Mouse (Mus musculus) left cerebral cortex, postnatal 4 days (tissue): ENCODE data around the gene Lrrn1. TPM values are rescaled to one million over a fixed set of nuclear protein-coding genes. Genes with fewer than 3 reads are reported as not detected.

Experiments used
- DNase-seq: peaks from one replicate; pipeline ENCODE4 v3.0.0-alpha.2; 2022
- intact Hi-C: fragments of 180-260 bp; cut with DNase I; formaldehyde crosslinking; loops from one replicate; pipeline ENCODE4 v1.15.1; 2025
- total RNA-seq, 2 experiments: library from RNA; stranded (reverse); gene quantifications; 2 replicates each; pipeline ENCODE4 v1.2.3; 2021

The Lrrn1 gene
- 10 to 100 TPM; 31.8 to 32.2 TPM for total RNA-seq

DNA sequence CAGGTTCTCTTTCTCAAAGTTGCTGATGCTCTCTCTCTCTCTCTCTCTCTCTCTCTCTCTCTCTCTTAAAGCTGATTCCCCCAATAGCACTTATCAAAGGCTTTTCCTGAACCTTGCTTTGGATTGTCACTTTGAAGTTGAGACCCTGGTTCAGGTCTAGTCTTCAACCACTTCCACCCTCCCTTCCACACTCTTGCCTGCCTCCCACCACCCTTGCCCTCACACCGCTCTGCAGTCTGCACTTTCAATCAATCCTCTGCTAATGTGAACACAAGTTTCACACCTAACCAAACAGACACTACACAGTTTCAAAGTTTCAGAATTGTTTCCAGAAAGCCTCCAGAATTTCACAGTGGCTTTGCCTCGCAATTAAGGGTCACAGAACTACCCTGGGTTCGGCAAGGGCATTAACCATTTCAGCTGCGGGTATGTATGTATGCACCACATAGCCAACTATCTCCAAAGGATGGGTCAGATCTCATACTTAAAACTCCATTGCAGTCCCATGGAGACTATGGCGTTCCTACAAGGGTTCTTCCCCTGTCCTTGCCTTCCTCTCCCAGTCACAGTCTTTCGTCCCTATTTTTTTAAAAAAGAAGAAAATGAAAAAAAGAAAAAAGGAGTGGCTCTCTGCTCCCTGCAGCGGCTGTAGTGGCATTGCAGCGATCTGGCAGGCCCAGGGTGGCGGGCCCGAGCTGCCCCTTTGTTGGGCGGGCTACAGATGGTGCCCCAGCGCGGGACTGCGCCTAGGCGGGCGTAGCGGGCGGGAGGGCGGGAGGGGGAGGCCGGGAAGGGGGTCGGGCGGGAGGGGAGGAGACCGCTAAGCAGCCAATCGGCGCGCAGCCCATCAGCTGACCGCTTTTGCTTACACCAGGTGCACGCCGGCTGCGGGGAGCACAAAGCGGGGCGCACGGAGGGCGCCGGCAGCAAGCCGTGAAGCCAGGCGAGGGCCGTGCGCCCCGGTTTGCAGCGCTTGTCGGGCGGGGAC is at the start of gene Lrrn1:
Gene Lrrn1 (plus strand): TSS at position 892 of the 988 bp plus-strand sequence.
- intact Hi-C loops = no loop called here
- peak; percentile 91 for DNase-seq

DNA sequence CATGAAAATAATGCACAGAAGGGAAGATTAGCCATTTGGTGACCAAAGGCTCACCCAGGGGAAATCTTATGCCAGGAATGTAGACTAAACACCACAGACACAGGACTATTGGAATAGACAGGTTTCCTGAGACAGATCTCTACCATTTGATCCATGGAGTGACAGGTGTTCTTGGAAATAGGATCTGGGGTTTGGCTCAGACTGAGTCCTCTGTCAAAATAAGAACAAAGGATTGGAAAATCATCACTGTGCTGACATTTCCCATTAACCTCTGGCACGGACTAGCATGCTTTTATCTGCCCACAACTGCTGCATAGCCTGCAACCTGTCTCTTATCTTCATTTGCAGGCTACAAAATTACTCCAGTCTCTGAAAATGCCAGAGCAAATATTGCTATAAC is 35.1 kb upstream of the Lrrn1 start:
- intact Hi-C loops = no loop called here
- no peak for DNase-seq

DNA sequence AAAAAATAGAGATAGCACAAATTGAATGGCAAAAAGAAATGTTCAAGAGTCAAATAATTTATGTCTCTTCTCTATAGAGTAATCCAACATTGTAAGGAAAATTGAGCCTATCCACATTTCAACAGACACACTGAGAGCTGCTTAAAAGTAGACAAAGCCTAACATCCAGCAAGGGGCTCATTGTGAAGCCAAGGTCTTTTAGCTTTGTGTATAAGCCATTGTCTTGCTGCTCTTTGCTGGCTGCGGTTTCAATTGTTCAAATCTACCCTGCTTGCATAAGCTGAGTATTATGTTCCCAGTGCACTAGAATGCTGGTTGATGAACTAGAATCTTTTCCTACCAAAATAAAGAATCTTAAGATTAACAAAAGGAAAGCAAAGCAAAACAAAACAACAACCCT is 33.7 kb upstream of the Lrrn1 start:
- intact Hi-C loops = no loop called here
- DNase-seq = no peak

DNA sequence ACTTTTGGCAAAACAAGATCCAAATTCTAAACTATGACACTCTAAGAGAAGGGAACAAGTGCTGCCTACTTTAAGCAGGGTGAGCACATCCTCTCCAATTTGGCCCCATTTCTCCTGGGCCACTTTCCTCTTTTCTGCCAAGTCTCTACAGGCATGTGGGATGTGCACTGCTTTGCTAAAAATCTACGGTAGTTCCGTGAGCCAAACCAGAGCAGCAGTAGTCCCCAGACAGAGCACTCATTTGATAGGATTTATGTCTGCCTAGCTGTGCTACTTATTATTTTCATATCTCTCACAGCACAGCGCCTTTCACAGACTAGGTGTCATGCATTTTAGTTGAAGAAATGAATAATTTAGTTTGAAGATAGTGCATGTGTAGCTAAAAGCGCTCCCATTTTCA is 15.9 kb upstream of the Lrrn1 start:
- DNase-seq = no peak
- intact Hi-C loops = no loop called here

DNA sequence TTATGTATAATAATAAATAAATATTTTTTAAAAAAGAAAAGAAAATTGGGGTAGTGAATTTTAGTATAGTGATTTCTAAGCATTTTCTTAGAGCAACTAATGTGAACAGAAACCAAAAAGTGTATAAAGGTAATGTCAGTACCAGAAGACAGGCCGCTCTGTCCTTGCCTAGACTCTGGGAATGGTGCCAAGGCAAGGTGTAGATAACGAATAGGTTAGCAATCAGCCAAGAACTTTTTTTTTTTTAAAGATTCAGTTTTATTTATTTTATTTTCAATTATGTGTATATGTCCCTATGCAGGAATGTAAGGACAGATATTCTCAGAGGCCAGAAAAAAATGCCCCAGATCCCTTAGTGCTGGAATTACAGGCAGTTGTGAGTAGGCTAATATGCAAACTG is 5.6 kb upstream of the Lrrn1 start:
- no peak for DNase-seq
- intact Hi-C loops = no loop called here

DNA sequence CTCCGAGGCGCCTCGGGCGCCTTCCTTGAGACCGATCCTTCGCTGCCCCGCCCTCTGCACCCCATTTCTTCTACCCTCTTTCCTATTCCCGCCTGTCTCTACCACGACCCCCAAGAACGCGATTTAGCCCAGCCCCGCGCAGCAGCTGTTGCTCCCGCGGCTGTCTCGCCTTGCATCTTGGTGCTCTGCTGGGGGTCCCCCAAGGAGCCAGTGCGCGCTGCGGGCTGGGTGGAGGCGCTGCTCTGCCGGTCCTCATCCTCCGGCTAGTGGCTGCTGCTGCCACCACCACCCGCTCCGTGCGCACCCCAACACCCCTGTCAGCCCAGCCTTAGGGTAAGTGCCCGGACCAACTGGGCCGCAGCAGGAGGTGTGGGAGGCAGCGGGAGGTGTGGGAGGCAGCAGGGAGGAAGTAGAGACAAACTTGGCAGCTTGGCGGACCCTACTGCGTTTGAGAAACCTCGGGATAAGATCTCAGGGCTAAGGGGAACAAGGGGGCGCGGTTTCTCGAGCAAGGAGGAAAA is 403 bp downstream of the Lrrn1 start:
- intact Hi-C loops = loop anchor here (10.0 kb wide), 2 partner anchors 525 to 725 kb away; partner anchors contain the start of gene Crbn
- DNase-seq = peak; percentile 62

DNA sequence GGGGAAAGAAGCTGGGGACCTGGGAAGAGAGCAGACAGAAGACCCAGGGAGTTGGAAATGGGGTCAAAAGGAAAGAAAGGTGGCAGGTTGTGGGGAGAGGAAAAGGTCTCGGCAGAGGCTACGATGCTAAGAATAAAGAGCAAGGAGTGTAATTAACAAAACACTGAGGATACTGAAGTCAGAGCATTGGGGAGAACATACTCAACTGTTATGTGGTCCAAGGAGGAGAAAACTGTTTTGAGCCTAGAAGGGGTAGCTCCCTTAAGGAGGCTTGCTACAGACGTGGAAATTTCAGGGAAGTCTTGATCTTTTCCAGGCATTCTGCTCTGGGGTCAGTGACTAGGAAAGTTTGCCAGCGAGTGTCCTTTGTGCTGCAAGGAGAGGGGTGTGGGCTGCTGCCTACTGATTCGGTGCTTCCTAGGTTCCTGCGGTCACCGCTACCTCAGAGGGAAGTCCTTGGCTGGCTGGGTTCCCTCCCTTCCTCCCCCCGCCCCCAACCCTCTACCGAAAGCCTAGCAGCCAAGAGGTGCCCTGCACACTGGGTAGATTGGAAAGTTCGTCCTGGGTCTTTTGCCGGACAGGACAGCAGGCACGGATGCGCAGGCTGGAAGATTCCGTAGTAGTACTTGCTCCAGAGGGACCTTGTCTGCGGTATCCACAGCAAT is 1.2 kb downstream of the Lrrn1 start:
- DNase-seq = peak; percentile 47
- intact Hi-C loops = loop anchor here (10.0 kb wide), 2 partner anchors 524 to 726 kb away; partner anchors contain the start of gene Crbn

DNA sequence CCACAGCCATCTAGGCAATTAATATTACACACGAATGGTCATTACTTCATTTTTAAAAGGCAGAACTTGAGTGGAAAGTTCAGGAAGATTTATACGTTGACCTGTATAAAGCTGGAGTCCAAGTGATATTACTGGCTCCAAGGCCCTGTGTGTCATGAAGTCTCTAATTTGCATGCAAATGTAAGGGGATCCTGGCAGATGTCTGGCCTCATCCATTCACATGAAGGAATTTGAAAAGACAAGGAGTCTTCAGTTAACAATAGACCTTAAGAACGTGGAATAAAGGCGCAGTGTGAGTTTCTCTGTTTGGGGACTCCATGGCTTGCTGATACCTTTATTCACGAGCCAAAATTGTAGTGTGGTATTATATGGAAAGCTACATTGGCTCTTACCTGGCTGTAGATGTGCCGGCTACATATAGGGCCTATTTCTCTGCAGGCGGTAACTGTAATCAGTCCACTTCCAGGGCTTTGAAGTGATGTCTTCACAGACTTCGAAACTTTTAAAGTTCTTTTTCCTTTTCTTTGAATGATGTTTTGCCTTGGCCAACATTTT is 2.0 kb downstream of the Lrrn1 start:
- intact Hi-C loops = loop anchor here (10.0 kb wide), 2 partner anchors 523 to 727 kb away; partner anchors contain the start of gene Crbn
- no peak for DNase-seq

DNA sequence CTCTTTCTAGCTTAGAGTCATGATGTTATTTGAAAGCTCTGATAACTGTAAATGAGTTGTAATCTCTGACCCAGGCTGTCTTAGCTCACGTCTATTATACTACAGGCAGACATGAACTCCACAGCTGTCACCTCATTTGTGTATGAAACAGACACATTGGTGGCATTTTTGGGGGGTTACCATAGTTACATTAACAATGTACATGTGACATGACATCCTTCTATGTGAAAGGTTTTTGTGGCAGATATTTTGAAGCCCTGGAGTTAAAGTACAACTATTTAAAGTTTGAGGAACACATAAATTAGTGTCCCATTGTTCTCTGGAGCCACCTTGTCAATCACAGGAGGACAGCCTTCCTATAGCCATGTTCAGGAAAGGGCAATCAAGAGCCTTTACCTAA is 5.0 kb downstream of the Lrrn1 start:
- intact Hi-C loops = loop anchor here (10.0 kb wide), 2 partner anchors 520 to 730 kb away; partner anchors contain the start of gene Crbn
- no peak for DNase-seq

DNA sequence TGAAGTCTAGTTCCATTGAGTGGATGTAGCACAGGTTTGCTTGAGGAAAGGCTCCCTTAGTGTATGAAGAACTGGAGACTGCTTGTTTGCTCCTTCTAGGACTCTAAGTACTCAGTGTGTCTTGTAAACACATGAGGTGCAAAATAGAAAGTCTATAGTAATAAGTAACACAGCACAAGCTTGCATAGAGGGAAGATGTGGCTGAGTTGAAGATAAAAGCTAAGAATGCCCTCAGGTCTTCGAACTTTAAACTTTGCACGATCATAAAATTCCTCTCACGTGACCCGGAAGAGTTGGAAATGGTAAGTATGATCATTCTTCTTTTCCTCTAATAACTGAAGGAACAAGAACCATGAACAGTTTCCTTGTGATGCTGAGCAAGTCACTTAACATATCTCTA is 7.1 kb downstream of the Lrrn1 start:
- no peak for DNase-seq
- intact Hi-C loops = loop anchor here (10.0 kb wide), 2 partner anchors 518 to 732 kb away; partner anchors contain the start of gene Crbn

DNA sequence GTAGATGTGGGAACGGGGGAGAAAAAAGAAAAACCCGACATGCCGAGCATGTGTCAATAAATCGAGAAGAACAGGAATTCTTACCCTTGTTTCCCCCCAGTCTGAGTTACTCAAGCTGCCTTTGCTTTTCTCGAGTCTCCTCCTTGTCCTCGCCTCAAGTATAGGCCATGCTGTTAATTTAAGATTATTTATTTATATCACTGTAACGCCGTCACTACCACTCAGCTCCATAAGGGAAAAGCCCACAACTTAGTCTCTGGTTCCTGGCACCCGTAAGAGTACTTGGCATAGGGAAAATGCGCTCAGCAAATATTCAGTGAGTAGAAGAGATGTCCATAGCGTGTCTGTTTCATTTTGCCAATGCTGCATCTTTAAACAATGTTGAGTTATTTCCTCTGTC is 11.7 kb downstream of the Lrrn1 start:
- intact Hi-C loops = no loop called here
- DNase-seq = no peak

DNA sequence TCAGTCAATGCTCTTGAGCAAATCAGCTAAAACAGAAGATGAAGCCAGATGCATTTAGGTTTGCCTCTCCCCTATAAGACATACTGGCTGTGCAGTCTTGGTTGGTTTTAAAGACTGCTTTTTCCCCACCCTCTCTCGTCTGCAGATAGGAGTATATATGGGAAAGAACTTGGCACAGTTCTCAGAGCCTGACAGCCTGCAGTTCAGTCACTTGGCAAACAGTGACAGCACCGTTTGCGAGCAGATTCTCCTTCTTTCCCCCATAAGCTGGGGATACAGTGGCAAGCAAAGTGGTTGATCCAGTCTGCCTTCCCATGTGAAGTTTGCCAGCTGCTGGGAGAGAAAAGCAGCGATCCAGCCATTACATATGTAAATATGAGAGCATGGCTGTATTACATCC is 12.3 kb downstream of the Lrrn1 start:
- intact Hi-C loops = no loop called here
- peak; percentile 42 for DNase-seq

DNA sequence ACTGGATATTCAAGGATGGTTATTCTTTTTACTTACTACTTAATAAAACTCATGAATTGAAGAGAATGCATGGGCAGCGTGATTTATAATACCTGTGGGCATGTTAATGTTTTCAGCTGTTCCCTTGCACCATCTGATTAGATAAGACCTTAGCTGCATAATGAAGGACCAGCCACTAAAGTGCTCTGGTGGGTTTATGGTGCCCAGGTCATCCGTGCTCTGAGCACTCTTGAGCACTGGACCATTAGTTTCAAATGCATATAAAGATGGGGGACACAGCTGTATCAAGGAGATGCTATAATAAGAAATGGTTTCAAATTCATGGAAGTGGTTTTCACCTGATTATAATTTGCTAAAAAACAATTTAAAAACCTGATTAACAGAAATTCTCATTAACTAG is 16.7 kb downstream of the Lrrn1 start:
- no peak for DNase-seq

DNA sequence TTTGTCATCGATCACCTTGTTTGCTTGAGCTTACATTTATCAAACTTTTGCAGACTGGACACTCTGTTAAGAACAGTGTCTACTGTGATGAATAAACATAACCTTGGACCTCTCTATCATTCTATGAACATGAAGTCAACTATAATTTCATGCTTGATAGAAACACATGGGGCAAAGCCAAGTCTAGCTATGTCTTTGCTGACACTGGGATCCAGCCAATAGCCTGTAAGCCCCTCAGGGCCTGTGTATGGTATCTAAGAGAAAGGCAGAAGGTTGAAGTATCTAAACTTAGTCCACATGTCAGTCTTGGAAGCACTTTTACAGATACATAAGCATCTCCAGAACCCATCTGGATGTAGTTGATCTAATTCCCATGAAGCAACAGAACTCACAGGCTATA is 22.9 kb downstream of the Lrrn1 start:
- no peak for DNase-seq
- intact Hi-C loops = no loop called here

More for the DNA sequence above, 16.7 kb downstream of the Lrrn1 start:
- intact Hi-C loops = no loop called here

DNA sequence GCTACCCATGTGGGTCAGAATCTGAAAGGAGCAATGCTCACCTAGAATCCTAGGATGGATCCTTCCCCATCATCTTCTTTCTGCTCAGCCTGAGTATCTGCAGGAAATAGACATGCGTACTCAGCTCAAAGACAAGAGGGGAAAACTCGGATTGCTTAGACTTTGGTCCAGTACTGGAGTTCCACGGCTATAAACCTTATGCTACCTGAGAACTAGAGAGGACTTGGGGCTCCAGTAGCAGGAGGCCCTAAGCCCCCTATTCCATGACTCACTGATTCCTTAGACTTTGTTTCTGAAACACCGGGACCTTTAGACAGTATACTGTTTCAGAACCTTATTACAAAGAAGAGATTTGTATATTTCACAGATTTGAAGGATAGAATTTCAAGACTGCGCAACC is 25.8 kb downstream of the Lrrn1 start:
- DNase-seq = no peak
- intact Hi-C loops = no loop called here

DNA sequence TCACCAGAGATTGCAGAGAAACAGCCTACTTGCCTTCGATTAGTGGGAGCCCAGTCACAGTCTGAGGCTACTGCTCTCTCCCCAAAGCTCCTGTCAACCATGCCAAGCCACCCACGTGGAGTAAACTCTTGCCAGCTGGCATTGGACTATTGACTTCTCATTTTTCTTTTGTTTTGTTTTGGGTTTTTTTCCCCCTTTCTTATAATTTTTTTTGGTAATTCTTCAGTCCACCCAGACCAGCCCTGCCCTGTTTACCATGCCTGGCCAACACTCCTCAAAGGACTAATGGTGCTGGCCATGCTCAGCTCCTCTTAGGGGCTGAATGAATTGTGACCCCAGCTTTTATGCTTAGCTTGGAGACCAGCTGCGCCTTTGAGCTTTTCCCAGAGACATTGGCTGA is 27.4 kb downstream of the Lrrn1 start:
- DNase-seq = peak; percentile 89
- intact Hi-C loops = no loop called here

DNA sequence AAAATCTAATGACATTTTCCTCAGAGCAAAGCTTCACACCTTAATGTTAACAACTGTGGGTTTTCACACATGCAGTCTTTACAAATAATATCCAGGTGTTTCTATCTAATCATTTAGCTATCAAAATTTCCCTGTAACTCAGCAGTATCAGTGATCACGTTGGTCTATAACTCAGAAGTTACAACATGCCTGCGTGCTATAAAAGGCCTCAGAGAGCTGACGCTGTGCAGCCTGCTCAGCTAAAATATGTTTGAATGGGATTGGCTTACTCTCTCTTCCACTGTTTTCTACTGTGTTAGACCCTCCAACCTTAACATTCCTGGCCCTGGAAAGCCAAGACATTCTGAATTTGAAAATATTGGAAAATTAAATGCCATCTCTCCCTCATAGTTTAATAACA is 28.2 kb downstream of the Lrrn1 start:
- no peak for DNase-seq
- intact Hi-C loops = no loop called here

DNA sequence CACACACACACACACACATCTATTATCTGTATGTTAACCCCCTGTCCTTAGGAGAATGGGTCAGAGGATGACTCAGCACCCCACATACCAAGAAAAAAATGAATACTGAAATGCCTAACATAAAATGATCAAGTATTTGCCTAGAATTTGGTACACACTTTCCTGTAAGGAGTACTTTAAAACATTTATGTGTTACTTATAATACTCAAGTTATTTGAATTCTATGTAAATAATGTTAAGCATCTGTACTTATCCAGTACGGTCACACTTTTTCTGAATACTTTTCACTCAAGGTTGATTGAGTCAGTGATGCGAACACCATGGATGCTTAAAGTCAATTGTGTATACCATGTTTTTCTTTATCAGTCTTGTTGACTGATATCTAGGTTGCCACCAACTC is 32.7 kb downstream of the Lrrn1 start:
- intact Hi-C loops = no loop called here
- DNase-seq = no peak

DNA sequence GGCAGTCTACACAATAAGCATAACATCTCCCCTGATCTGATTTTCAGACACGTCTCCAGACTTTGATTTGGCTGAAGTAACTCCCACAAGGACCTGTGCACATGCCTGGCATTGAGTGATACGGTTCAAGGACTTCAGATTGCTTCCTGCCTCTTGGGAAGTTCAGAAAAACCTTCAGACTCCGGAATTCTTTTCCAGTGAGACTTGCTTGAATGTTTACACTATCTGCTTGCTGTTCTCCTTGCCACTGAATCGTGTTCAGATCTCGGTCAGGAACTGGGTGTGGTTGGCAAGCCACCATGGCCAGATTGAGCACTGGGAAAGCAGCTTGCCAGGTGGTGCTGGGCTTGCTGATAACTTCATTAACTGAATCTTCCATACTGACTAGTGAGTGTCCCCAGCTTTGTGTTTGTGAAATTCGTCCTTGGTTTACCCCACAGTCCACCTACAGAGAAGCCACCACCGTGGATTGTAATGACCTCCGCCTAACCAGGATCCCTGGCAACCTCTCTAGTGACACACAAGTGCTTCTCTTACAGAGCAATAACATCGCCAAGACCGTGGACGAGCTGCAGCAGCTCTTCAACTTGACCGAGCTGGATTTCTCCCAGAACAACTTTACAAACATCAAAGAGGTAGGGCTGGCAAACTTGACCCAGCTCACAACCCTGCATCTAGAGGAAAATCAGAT is 37.5 kb downstream of the Lrrn1 start:
- intact Hi-C loops = no loop called here
- DNase-seq = peak; percentile 50

DNA sequence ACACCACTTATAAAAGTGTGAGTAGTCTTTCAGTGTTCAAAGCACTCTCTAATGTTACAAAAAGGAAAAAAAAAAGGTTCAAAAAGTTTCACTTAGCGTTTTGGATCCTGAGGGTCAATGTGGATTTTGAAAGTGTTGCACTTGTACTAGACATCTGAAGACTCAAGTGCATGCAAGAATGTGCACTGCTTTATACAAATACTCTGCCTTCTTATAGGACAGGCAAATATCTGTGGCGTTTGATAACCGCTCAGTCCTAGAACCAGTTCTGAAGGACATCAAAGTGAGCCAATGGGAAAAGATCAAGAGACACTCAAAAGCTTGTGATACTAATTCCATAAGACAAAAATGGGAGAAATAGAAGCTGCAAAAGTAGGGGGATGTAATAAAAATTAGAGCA is 45.0 kb downstream of the Lrrn1 start:
- intact Hi-C loops = no loop called here
- no peak for DNase-seq
